Mouse (Mus musculus): ENCODE results near the gene Gm20708.
"Not testable (repeated sequence)": the region's sequence is repeated elsewhere in the genome, so short reads cannot be mapped to it uniquely, and the experiment has no call there.

Gene Gm20708

GRCm38 (mm10) chr11:117814704-117815366, 5.4 kb downstream of the Gm20708 start:
- DNase-seq = no peak

GRCm38 (mm10) chr11:117815850-117816249, 6.4 kb downstream of the Gm20708 start:
- not testable (repeated sequence) for DNase-seq

- DNase-seq = no peak
These were observed 7.0 kb downstream of the Gm20708 start for GRCm38 (mm10) chr11:117816389-117816996.

GRCm38 (mm10) chr11:117819095-117819494, 9.6 kb downstream of the Gm20708 start:
- no peak for DNase-seq

- DNase-seq = no peak
These were observed 10.7 kb downstream of the Gm20708 start for GRCm38 (mm10) chr11:117820173-117820572.

- DNase-seq = no peak
These were observed 12.4 kb downstream of the Gm20708 start for GRCm38 (mm10) chr11:117821868-117822267.

- DNase-seq = no peak
These were observed 13.3 kb downstream of the Gm20708 start for GRCm38 (mm10) chr11:117822728-117823241.

- DNase-seq = no peak
These were observed 13.9 kb downstream of the Gm20708 start for GRCm38 (mm10) chr11:117823411-117823810.

- peak; percentile 54 to 69 for DNase-seq
These were observed 14.8 kb downstream of the Gm20708 start for GRCm38 (mm10) chr11:117824060-117824969.

- peak; percentile 57 to 65 for DNase-seq
These were observed 16.0 kb downstream of the Gm20708 start, which contains the start of the genes Afmid and Tk1 for GRCm38 (mm10) chr11:117825333-117826101. Gene Afmid, plus strand, starts transcription at chr11:117825924. Gene Tk1, minus strand, starts transcription at chr11:117826092.

- no peak for DNase-seq
These were observed 16.7 kb downstream of the Gm20708 start for GRCm38 (mm10) chr11:117826164-117826563.

GRCm38 (mm10) chr11:117826916-117827315, 17.4 kb downstream of the Gm20708 start:
- no peak for DNase-seq

GRCm38 (mm10) chr11:117827386-117827785, 17.9 kb downstream of the Gm20708 start:
- no peak for DNase-seq

- peak in 1 of 2 experiments; percentile 50 for DNase-seq
These were observed 18.9 kb downstream of the Gm20708 start for GRCm38 (mm10) chr11:117828149-117828887.

- DNase-seq = no peak
These were observed 19.6 kb downstream of the Gm20708 start for GRCm38 (mm10) chr11:117828888-117829604.

GRCm38 (mm10) chr11:117829671-117830215, 20.3 kb downstream of the Gm20708 start:
- no peak for DNase-seq

GRCm38 (mm10) chr11:117830401-117830800, 20.9 kb downstream of the Gm20708 start:
- DNase-seq = no peak

- DNase-seq = peak; percentile 84 to 88
These were observed 22.9 kb downstream of the Gm20708 start for GRCm38 (mm10) chr11:117832086-117832969.

GRCm38 (mm10) chr11:117833509-117833908, 24.0 kb downstream of the Gm20708 start:
- not testable (repeated sequence) for DNase-seq

Data from thymus, adult 18-20 months (tissue).